Mouse (Mus musculus) intestine, embryonic 14.5 days (tissue): ENCODE results near the gene Scn5a. TPM values are rescaled to one million over a fixed set of nuclear protein-coding genes. Genes with fewer than 3 reads are reported as not detected.

ENCODE experiments used
- ATAC-seq: fragments of 200-750 bp; cut with Nextera tagmentation; replicated peaks from 2 replicates; pipeline ENCODE4 v1.8.0; 2017; ENCODE audit warnings: low read depth, moderate number of reproducible peaks, moderate TSS enrichment, moderate library complexity; ENCODE audit not compliant: low FRiP score, low TSS enrichment
- DNase-seq: peaks from one replicate; pipeline ENCODE4 v3.0.0-alpha.2; 2018; ENCODE audit warnings: low spot score
- H3K27ac ChIP-seq: fragments of 300-500 bp; sonication (generic); 2 replicates; pipeline ENCODE4 v1.5.1; 2014; ENCODE audit warnings: low read depth, mild to moderate bottlenecking, control low read depth
- H3K27me3 ChIP-seq: fragments of 300-500 bp; sonication (generic); replicated peaks from 2 replicates; pipeline ENCODE4 v1.6.1; 2014; ENCODE audit warnings: low read length, control low read depth; ENCODE audit not compliant: control insufficient read depth, insufficient read depth
- H3K36me3 ChIP-seq: fragments of 300-500 bp; sonication (generic); 2 replicates; pipeline ENCODE4 v1.6.1; 2014; ENCODE audit warnings: low read length, control low read depth; ENCODE audit not compliant: control insufficient read depth, insufficient read depth
- H3K4me1 ChIP-seq: fragments of 300-500 bp; sonication (generic); replicated peaks from 2 replicates; pipeline ENCODE4 v1.6.1; 2014; ENCODE audit warnings: low read length, control low read depth, mixed read lengths; ENCODE audit not compliant: control insufficient read depth, insufficient read depth
- H3K4me2 ChIP-seq: fragments of 300-500 bp; sonication (generic); 2 replicates; pipeline ENCODE4 v1.6.1; 2014; ENCODE audit warnings: low read length
- H3K4me3 ChIP-seq: fragments of 300-500 bp; sonication (generic); 2 replicates; pipeline ENCODE4 v1.5.1; 2014; ENCODE audit warnings: low read depth, low read length, control low read depth, mixed read lengths
- H3K9ac ChIP-seq: fragments of 300-500 bp; sonication (generic); 2 replicates; pipeline ENCODE4 v1.6.1; 2014; ENCODE audit warnings: mild to moderate bottlenecking, low read length
- H3K9me3 ChIP-seq: fragments of 300-500 bp; sonication (generic); 2 replicates; pipeline ENCODE4 v1.6.1; 2016; ENCODE audit warnings: low read length, control low read depth; ENCODE audit not compliant: control insufficient read depth
- WGBS: fragments of 180-500 bp; shearing (Covaris S2); extraction: QIAGEN DNeasy Blood & Tissue Kit; methylation state at CpG from one replicate; pipeline ENCODE4 v1.1.7; 2014; 5-methylcytosine and 5-hydroxymethylcytosine counted together
- polyA plus RNA-seq: library from polyadenylated mRNA; unstranded; fragments of >200 nt; fragmentation: Nextera tagmentation; extraction: Ambion mirVana; gene quantifications from 2 replicates; pipeline ENCODE4 v1.2.1, GENCODE M21; 2014

Scn5a gene
- polyA plus RNA-seq, 1 experiment from 2014 or later, result 0.55 TPM

DNA sequence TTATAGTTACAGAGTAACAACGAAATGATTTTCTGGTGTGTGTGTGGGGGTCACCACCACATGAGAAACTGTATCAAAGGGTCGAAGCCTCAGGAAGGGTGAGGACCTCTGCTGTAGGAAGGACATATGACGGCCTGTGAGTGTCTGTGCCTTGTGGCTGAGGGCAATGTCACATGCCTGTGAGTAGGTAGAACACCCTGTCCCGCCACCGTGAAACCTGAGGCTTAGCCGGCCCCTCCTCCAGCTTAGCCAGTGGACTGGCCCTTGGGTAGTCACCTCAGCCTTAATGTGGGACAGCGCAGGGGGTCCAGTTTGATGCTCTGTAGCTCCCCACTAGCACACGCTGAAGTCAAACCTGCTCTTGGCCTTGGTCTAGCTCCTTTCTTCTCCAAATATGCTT lies 65.0 kb downstream of the Scn5a start:
- 85% methylated on average over 8 of the region's 8 CpGs for whole genome bisulfite sequencing
- no peaks in the 10 kb centered on the region for H3K36me3 ChIP-seq
- no peak for ATAC-seq

DNA sequence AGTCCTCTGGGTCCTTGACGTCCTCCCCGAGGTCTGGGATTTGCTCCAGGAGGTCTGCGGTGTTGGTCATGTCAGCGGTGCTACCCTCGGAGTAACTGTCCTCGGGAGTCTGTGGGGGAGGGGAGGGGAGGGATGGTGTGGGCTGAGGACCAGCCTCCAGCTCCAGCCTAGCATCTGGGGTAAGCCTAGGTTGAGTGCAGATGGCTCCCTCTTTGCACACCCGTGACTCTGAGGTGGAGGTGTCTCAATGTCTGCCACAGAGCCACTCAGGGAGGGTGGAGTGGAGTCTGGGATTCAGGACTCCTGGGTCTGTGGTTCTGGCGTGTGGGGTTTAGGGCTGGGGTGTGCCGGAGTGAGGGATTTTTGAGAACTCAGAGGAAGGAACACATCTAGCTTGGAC lies 65.8 kb downstream of the Scn5a start:
- no peak for ATAC-seq

More for the DNA sequence above, 65.0 kb downstream of the Scn5a start:
- no peak for DNase-seq
- H3K27me3 ChIP-seq, result no peaks in the 10 kb centered on the region
- no peaks in the 10 kb centered on the region for H3K9me3 ChIP-seq
- no peak overlapping the region for H3K4me3 ChIP-seq
- H3K9ac ChIP-seq, result no peak overlapping the region
- no peak overlapping the region for H3K4me2 ChIP-seq
- H3K27ac ChIP-seq, result no peak overlapping the region
- H3K4me1 ChIP-seq, result peaks cover 9% of the 10 kb centered on the region

DNA sequence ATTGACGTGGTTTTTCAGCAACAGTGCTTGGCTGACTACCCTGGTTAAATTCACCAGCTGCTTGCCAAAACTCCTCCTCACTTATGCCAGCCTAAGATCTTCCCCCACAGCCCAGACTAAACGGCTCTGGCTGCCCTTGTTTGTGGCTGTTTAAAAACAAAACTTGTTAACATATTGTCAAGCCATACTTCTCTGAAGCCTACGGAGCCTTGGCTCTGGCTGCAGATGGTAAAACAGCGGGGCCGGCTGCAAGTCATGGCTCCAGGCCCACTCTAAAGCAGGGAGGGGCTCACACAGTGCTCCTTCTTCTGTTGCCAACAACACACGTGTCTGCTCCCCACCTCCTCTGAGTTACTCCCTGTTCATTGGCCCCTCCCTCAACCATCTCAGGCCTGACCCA lies 67.9 kb downstream of the Scn5a start:
- H3K4me3 ChIP-seq, result no peak overlapping the region
- no peaks in the 10 kb centered on the region for H3K27me3 ChIP-seq
- H3K36me3 ChIP-seq, result no peaks in the 10 kb centered on the region
- WGBS, result 61% methylated on average over 6 of the region's 6 CpGs
- no peaks in the 10 kb centered on the region for H3K4me1 ChIP-seq
- H3K9ac ChIP-seq, result no peak overlapping the region
- H3K27ac ChIP-seq, result no peak overlapping the region
- peaks cover 4% of the 10 kb centered on the region; the same call in 1 of the 2 replicates for H3K9me3 ChIP-seq
- DNase-seq, result no peak
- H3K4me2 ChIP-seq, result no peak overlapping the region
- no peak for ATAC-seq

More for the DNA sequence above, 65.8 kb downstream of the Scn5a start:
- Histone ChIP-seq H3K9ac (no peak overlapping the region), H3K36me3 (no peaks in the 10 kb centered on the region), H3K27ac (no peak overlapping the region), H3K27me3 (no peaks in the 10 kb centered on the region), H3K4me3 (no peak overlapping the region), H3K4me2 (no peak overlapping the region), H3K4me1 (peaks cover 6% of the 10 kb centered on the region), H3K9me3 (no peaks in the 10 kb centered on the region)
- DNase-seq, result no peak
- 87% methylated on average over 9 of the region's 9 CpGs for WGBS

DNA sequence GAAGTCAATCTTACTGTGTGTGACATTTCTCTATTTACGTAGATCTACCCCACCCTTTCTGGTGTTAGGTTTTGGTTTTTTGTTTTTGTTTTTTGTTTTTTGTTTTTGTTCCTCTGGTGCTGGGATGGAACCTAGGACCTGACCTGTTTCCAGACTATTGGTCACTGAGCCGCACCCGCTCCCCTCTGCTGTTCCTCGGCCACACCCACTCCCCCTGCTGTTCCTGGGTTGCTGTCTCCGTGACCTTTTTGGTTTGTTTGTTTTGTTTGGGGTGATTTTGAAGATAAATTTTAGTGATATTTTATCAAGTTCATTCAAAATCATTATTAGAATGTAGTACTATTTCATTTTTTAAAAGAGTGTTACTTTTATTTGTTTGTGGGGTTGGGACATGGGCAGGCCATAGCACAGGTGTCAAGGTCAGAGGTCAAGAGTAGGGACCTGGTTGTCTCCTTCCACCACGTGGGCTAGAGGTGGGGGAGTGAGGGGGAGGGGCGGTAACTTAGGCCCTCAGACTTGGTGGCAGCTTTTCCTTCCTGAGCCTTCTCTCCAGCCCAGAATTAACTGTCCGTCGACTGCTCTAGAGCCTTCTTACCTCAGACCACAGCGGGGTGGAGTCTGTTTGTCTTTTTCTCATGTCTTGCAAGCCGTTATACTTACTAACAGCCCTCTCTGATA lies 73.7 kb downstream of the Scn5a start:
- ATAC-seq, result no peak
- no peaks in the 10 kb centered on the region for H3K27me3 ChIP-seq

DNA sequence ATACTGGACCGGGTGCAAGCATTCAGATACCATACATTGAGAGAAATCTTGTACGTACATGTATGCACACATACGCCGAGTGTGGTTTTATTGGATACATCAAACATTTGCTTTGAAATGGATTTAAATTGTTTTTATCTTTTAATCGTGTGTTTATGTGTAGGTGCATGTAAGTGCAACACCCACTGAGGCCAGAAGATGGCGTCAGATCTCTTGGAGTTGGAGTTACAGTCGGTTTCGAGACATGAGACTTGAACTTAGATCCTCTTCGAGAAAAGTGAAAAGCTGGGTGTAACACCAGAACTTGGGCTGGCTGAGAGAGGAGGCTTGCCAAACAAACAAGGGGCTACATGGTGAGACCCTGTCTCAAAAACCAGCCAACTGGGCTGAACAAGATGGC lies 75.2 kb downstream of the Scn5a start:
- Histone ChIP-seq H3K4me3 (no peak overlapping the region), H3K27me3 (no peaks in the 10 kb centered on the region), H3K9ac (no peak overlapping the region), H3K4me2 (no peak overlapping the region), H3K27ac (no peak overlapping the region), H3K9me3 (peaks cover 4% of the 10 kb centered on the region; the same call in 1 of the 2 replicates), H3K36me3 (no peaks in the 10 kb centered on the region), H3K4me1 (no peaks in the 10 kb centered on the region)
- 91% methylated on average over 9 of the region's 9 CpGs for WGBS
- ATAC-seq (no peak), DNase-seq (no peak)

More for the DNA sequence above, 73.7 kb downstream of the Scn5a start:
- Histone ChIP-seq H3K27ac (no peak overlapping the region), H3K4me1 (no peaks in the 10 kb centered on the region), H3K9me3 (peaks cover 4% of the 10 kb centered on the region; the same call in 1 of the 2 replicates), H3K36me3 (no peaks in the 10 kb centered on the region), H3K4me2 (no peak overlapping the region), H3K9ac (no peak overlapping the region), H3K4me3 (no peak overlapping the region)
- no peak for DNase-seq
- WGBS, result 61% methylated on average over 11 of the region's 11 CpGs

DNA sequence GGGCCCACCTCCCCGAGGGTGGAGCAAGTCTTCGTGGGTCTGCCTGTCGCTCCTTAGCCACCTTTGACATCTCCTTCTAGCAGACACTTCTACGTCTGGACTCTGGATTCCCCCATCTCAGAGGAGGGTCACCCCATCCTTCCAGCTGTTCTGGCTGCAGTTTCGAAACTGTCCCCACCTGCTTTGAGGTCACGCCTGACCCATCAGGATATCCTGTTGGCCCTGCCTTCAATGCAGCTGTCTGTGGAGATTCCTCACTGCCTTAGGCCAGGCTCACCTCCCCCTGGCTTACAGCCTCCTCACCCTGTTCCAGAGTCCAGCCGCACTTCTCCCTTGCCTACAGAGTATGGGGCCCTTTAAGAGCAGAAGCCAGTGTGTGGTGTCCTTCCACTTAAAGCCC lies 79.9 kb downstream of the Scn5a start:
- H3K4me2 ChIP-seq, result no peak overlapping the region
- no peak overlapping the region for H3K27ac ChIP-seq
- ATAC-seq, result no peak
- H3K9ac ChIP-seq, result no peak overlapping the region
- no peak overlapping the region for H3K4me3 ChIP-seq
- no peaks in the 10 kb centered on the region for H3K9me3 ChIP-seq
- H3K27me3 ChIP-seq, result no peaks in the 10 kb centered on the region
- H3K4me1 ChIP-seq, result peaks cover 5% of the 10 kb centered on the region; the same call in 1 of the 2 replicates
- no peaks in the 10 kb centered on the region for H3K36me3 ChIP-seq
- WGBS, result 70% methylated on average over 7 of the region's 7 CpGs
- no peak for DNase-seq

DNA sequence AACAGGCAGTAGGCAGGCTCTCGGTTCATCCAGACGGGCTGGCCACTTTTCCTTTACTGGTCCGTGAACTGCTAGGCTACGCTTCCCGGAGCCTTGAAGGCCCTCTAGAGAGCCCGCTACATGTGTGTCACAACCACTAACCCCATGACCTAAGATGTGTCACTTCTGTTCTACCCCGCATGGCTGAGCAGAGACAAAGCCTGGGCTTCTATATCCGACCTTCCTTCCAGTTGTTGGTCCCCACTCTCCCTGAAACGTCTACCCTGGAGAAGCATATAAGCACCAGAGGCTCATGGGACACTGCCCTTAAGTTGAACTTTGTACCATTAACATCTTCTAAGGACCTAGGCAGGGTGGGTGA lies 80.6 kb downstream of the Scn5a start:
- H3K4me3 ChIP-seq, result no peak overlapping the region
- no peaks in the 10 kb centered on the region for H3K9me3 ChIP-seq
- peaks cover 5% of the 10 kb centered on the region; the same call in 1 of the 2 replicates for H3K4me1 ChIP-seq
- WGBS, result 91% methylated on average over 9 of the region's 9 CpGs
- H3K4me2 ChIP-seq, result no peak overlapping the region
- no peaks in the 10 kb centered on the region for H3K27me3 ChIP-seq
- no peaks in the 10 kb centered on the region for H3K36me3 ChIP-seq
- ATAC-seq, result no peak
- no peak for DNase-seq
- no peak overlapping the region for H3K27ac ChIP-seq
- H3K9ac ChIP-seq, result no peak overlapping the region

DNA sequence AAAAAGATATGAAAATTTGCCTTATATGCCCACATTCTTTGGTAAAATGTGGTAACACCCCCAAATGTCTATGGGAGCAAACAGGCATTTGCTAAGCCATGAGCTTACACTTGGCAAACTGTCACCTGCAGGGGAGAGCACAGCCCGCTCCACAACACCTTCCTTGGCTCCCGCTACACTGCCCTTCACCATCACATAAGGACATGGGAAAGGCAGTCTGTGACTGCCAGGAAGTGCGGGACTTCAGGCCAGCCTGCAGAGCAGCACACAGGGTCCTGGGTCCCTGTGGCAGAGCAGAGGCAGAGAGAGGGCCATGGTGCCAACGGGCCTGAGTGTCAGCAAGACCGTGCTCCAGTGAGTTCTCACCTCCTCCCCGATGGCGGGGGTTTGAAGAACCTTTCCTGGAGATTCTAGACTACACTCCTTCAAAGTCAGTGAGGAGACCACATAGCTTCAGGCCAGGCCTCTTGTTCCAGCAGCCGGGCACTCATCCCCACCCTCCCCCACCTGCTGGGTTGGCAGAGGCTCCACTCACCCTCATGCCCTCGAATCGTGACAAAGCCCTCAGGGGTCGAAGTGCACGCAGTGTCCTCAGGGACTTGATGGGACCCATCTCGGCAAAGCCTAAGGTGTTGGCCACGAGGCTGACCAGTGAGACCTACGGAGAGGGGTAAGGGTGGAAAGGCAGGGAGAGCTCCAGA lies 81.1 kb downstream of the Scn5a start:
- Histone ChIP-seq H3K4me2 (no peak overlapping the region), H3K27ac (no peak overlapping the region), H3K27me3 (no peaks in the 10 kb centered on the region), H3K4me3 (no peak overlapping the region), H3K36me3 (no peaks in the 10 kb centered on the region), H3K4me1 (peaks cover 5% of the 10 kb centered on the region; the same call in 1 of the 2 replicates), H3K9me3 (no peaks in the 10 kb centered on the region), H3K9ac (no peak overlapping the region)
- DNase-seq (no peak), ATAC-seq (no peak)
- 89% methylated on average over 15 of the region's 15 CpGs for WGBS

DNA sequence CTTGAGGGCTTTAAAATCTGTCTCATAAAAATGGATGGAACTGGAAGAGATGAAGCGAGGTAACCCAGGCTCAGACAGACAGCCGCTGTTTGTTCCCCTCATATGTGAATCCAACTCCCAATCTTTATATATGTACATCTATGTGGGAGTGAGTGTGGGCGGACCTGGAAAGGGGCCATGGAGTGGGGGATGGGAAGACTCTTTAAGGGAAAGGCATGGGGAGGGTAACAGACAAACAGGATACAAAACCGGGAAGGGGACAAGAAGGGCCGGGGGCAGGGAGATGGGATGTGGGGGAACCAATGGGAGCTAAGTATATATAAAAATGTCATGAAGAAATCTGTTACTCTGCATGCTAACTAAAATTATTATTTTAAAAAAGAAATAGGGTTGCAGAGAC lies 81.9 kb downstream of the Scn5a start:
- DNase-seq, result no peak
- H3K4me1 ChIP-seq, result peaks cover 5% of the 10 kb centered on the region; the same call in 1 of the 2 replicates
- 38% methylated on average over 5 of the region's 5 CpGs for WGBS
- no peak overlapping the region for H3K4me3 ChIP-seq
- H3K9ac ChIP-seq, result no peak overlapping the region
- H3K36me3 ChIP-seq, result no peaks in the 10 kb centered on the region
- H3K4me2 ChIP-seq, result no peak overlapping the region
- ATAC-seq, result no peak
- H3K27me3 ChIP-seq, result no peaks in the 10 kb centered on the region
- no peaks in the 10 kb centered on the region for H3K9me3 ChIP-seq
- H3K27ac ChIP-seq, result no peak overlapping the region
